Mouse (Mus musculus): Measurements from ENCODE around the gene Snx3. TPM values are rescaled to one million over a fixed set of nuclear protein-coding genes. Genes with fewer than 3 reads are reported as not detected.

Snx3 gene
- total RNA-seq, 2 experiments from 2014 or later = 46.3 to 134 TPM

GRCm38 (mm10) chr10:42502349-42503111 is 700 bp downstream of the Snx3 start:
- ATAC-seq (replicated peaks; ENCODE audit: low FRiP score, poor library complexity, severe bottlenecking) = peak; percentile 66

- no peak for ATAC-seq (replicated peaks; ENCODE audit: low FRiP score, poor library complexity, severe bottlenecking)
Measured at GRCm38 (mm10) chr10:42504096-42504710, 2.4 kb downstream of the Snx3 start.

- peak; percentile 68 for ATAC-seq (replicated peaks; ENCODE audit: low FRiP score, poor library complexity, severe bottlenecking)
Measured at GRCm38 (mm10) chr10:42510141-42510540, 8.3 kb downstream of the Snx3 start.

- ATAC-seq (replicated peaks; ENCODE audit: low FRiP score, poor library complexity, severe bottlenecking) = peak; percentile 83
Measured at GRCm38 (mm10) chr10:42511184-42512135, 9.6 kb downstream of the Snx3 start.

- no peak for ATAC-seq (replicated peaks; ENCODE audit: low FRiP score, poor library complexity, severe bottlenecking)
Measured at GRCm38 (mm10) chr10:42514125-42514524, 12.3 kb downstream of the Snx3 start.

GRCm38 (mm10) chr10:42518363-42518762 is 16.5 kb downstream of the Snx3 start:
- ATAC-seq (replicated peaks; ENCODE audit: low FRiP score, poor library complexity, severe bottlenecking) = peak; percentile 59

GRCm38 (mm10) chr10:42521315-42521981 is 19.6 kb downstream of the Snx3 start:
- ATAC-seq (replicated peaks; ENCODE audit: low FRiP score, poor library complexity, severe bottlenecking) = peak; percentile 67

- no peak for ATAC-seq (replicated peaks; ENCODE audit: low FRiP score, poor library complexity, severe bottlenecking)
Measured at GRCm38 (mm10) chr10:42522912-42523311, 21.1 kb downstream of the Snx3 start.

GRCm38 (mm10) chr10:42523556-42524162 is 21.8 kb downstream of the Snx3 start:
- ATAC-seq (replicated peaks; ENCODE audit: low FRiP score, poor library complexity, severe bottlenecking) = no peak

- peak; percentile 51; the same call in 1 of the 2 replicates for ATAC-seq (replicated peaks; ENCODE audit: low FRiP score, poor library complexity, severe bottlenecking)
Measured at GRCm38 (mm10) chr10:42525682-42526081, 23.9 kb downstream of the Snx3 start.

GRCm38 (mm10) chr10:42533836-42534453 is 32.1 kb downstream of the Snx3 start:
- peak; percentile 73 for ATAC-seq (replicated peaks; ENCODE audit: low FRiP score, poor library complexity, severe bottlenecking)

GRCm38 (mm10) chr10:42537571-42538316 is 35.9 kb downstream of the Snx3 start:
- peak; percentile 91 for ATAC-seq (replicated peaks; ENCODE audit: low FRiP score, poor library complexity, severe bottlenecking)

- no peak for ATAC-seq (replicated peaks; ENCODE audit: low FRiP score, poor library complexity, severe bottlenecking)
Measured at GRCm38 (mm10) chr10:42545707-42546503, 44.1 kb downstream of the Snx3 start.

- no peak for ATAC-seq (replicated peaks; ENCODE audit: low FRiP score, poor library complexity, severe bottlenecking)
Measured at GRCm38 (mm10) chr10:42546507-42546906, 44.7 kb downstream of the Snx3 start.

- no peak for ATAC-seq (replicated peaks; ENCODE audit: low FRiP score, poor library complexity, severe bottlenecking)
Measured at GRCm38 (mm10) chr10:42559581-42560200, 57.9 kb downstream of the Snx3 start.

- ATAC-seq (replicated peaks; ENCODE audit: low FRiP score, poor library complexity, severe bottlenecking) = no peak
Measured at GRCm38 (mm10) chr10:42562272-42562671, 60.4 kb downstream of the Snx3 start.

- ATAC-seq (replicated peaks; ENCODE audit: low FRiP score, poor library complexity, severe bottlenecking) = 0 out of 2 replicates have a peak, but pooled peaks have one; percentile 25
Measured at GRCm38 (mm10) chr10:42572567-42572966, 70.7 kb downstream of the Snx3 start.

Data from erythroblast, adult 5-6 weeks (primary cell).